8 mouse cellular contexts compared by ENCODE assay signal in the genomic region with DNA sequence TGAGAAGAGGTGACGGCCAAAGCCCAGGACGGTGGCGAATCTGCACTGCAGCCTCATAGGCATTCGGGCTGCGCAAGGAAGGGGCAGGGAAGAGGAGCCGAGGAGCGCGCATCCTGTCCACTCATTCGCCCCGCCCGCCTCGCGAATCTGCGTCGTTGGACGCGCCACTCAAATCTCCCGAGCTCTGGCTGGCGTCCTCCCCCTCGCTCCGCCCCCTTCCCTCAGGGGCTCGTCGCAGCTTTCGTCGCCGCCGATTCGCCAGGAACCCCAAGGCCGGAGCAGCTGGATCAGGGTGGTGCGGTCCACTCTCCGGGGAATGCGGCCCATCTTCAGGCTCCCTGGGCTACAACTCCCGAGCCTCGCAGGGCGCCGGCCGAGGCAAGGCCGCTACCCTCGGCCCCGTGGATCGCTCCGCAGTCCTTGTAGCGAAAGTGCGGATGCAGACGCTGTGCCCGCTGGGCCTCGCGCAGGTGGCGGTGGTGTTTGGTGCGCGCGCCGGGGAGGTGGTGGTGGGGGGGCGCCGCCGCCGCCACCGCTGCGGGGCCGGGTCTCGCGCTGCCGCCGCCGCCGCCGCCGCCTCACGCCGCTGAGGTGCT. TPM values are rescaled to one million over a fixed set of nuclear protein-coding genes. Genes with fewer than 3 reads are reported as not detected.
A peak's percentile ranks its signal among the peaks of the same experiment; 100 is the strongest.
DNase-seq lines count a peak whose midpoint lies in the region; ATAC-seq and TF ChIP-seq lines count a peak whose summit lies in the region.

No protein-coding gene starts in this region.

- peak; percentile 94 for ATAC-seq in lung, postnatal 0 days

- H3K27me3 ChIP-seq in MEL (ENCODE audit: control insufficient read depth in 1 of 2, insufficient read depth in 2 of 2, low read length in 2 of 2): no peaks in the 10 kb centered on the region
- H3K27me3 ChIP-seq in cerebellum, adult 2 months (ENCODE audit: control insufficient read depth, insufficient read depth, low read length): no peaks in the 10 kb centered on the region
- H3K27me3 ChIP-seq in hindbrain, embryonic 10.5 days (ENCODE audit: insufficient read depth, poor library complexity, severe bottlenecking): no peaks in the 10 kb centered on the region
- no peaks in the 10 kb centered on the region for H3K27me3 ChIP-seq in lung, postnatal 0 days (replicated peaks; ENCODE audit: insufficient read depth, low read length)

- H3K9ac ChIP-seq in MEL (ENCODE audit: control insufficient read depth, low read depth, low read length, poor library complexity, severe bottlenecking): peak overlapping the region; percentile 95
- peak overlapping the region; percentile 83 for H3K9ac ChIP-seq in lung, postnatal 0 days (replicated peaks; ENCODE audit: low read depth)

- peaks cover 0 to 12% of the 10 kb centered on the region in 2 experiments; a peak in 3 of 4 replicates for H3K4me1 ChIP-seq in MEL (ENCODE audit: control insufficient read depth in 1 of 2, insufficient read depth in 2 of 2, low read length in 2 of 2)
- peaks cover 5% of the 10 kb centered on the region; the same call in 1 of the 2 replicates for H3K4me1 ChIP-seq in cerebellum, adult 2 months (ENCODE audit: control insufficient read depth, insufficient read depth, low read length)
- H3K4me1 ChIP-seq in hindbrain, embryonic 10.5 days (replicated peaks): peaks cover 29% of the 10 kb centered on the region
- no peaks in the 10 kb centered on the region for H3K4me1 ChIP-seq in lung, postnatal 0 days (ENCODE audit: insufficient read depth, low read depth, low read length)

- peaks cover 23 to 30% of the 10 kb centered on the region in 2 experiments for H3K36me3 ChIP-seq in MEL (ENCODE audit: control insufficient read depth in 1 of 2, insufficient read depth in 2 of 2, low read length in 2 of 2)
- peaks cover 36% of the 10 kb centered on the region for H3K36me3 ChIP-seq in hindbrain, embryonic 10.5 days
- peaks cover 16% of the 10 kb centered on the region; the same call in 1 of the 2 replicates for H3K36me3 ChIP-seq in lung, postnatal 0 days (ENCODE audit: insufficient read depth, low read length)

- peak overlapping the region; percentile 87 for H3K27ac ChIP-seq in MEL (ENCODE audit: control insufficient read depth, low read depth, low read length)
- peak overlapping the region; percentile 100 for H3K27ac ChIP-seq in cerebellum, adult 2 months (ENCODE audit: insufficient read depth, low read length)
- H3K27ac ChIP-seq in hindbrain, embryonic 10.5 days: peak overlapping the region; percentile 100
- H3K27ac ChIP-seq in lung, postnatal 0 days (ENCODE audit: low read length): peak overlapping the region; percentile 98

- peak overlapping the region; percentile 83 for H3K4me2 ChIP-seq in lung, postnatal 0 days (replicated peaks; ENCODE audit: low read depth, low read length)

- H3K79me2 ChIP-seq in MEL (ENCODE audit: control insufficient read depth, insufficient read depth, low read length, poor library complexity): peaks cover 19% of the 10 kb centered on the region

- no peak for TF ChIP-seq RAD21 in MEL (IDR thresholded peaks at IDR 0.05; ENCODE audit: low read depth, low read length)

- peak in 1 of 2 experiments; percentile 40; a peak in 2 of 4 replicates for TF ChIP-seq POLR2A in MEL (IDR thresholded peaks at IDR 0.05; ENCODE audit: control insufficient read depth in 1 of 2, insufficient read depth in 1 of 2, low read depth in 1 of 2, low read length in 2 of 2, poor library complexity in 1 of 2)
- TF ChIP-seq POLR2A in cerebellum, adult 2 months (IDR thresholded peaks at IDR 0.05; ENCODE audit: borderline replicate concordance, insufficient read depth, low read length): no peak; the same call in 1 of the 2 replicates

- DNase-seq in MEL (ENCODE audit: low read depth, low spot score): peak; percentile 98
- peak; percentile 98 for DNase-seq in cerebellum, adult 2 months
- DNase-seq in forelimb bud, embryonic 11.5 days (ENCODE audit: low read depth, low spot score): peak; percentile 95
- DNase-seq in hindbrain, embryonic 10.5 days (ENCODE audit: low spot score): peak; percentile 95
- DNase-seq in layer of hippocampus, adult 9-11 months: peak; percentile 96
- DNase-seq in lung, postnatal 0 days (ENCODE audit: low spot score): peak; percentile 99
- DNase-seq in ovary, postnatal 14 days (ENCODE audit: low spot score): peak; percentile 94
- peak; percentile 97 for DNase-seq in thymus, postnatal 14 days

- TF ChIP-seq EP300 in MEL (IDR thresholded peaks at IDR 0.05; ENCODE audit: low read depth in 1 of 2, low read length in 2 of 2): no peak
- no peak for TF ChIP-seq EP300 in lung, postnatal 0 days (IDR thresholded peaks at IDR 0.05)

- WGBS in cerebellum, adult 2 months: under 1% methylated on average over 69 of the region's 70 CpGs
- WGBS in hindbrain, embryonic 10.5 days: under 1% methylated on average over 70 of the region's 70 CpGs
- 1% methylated on average over 46 of the region's 70 CpGs for WGBS in lung, postnatal 0 days

- TF ChIP-seq CTCF in MEL (IDR thresholded peaks at IDR 0.05 in 2 of 3, conservative IDR thresholded peaks at IDR 0.05 in 1 of 3; ENCODE audit: control insufficient read depth in 1 of 3, insufficient read depth in 1 of 3, low read depth in 2 of 3, low read length in 3 of 3, poor library complexity in 1 of 3, severe bottlenecking in 1 of 3): no peak
- no peak for TF ChIP-seq CTCF in cerebellum, adult 2 months (IDR thresholded peaks at IDR 0.05; ENCODE audit: borderline replicate concordance, insufficient read depth, low read depth, low read length)
- no peak for TF ChIP-seq CTCF in lung, postnatal 0 days (IDR thresholded peaks at IDR 0.05)

- H3K9me3 ChIP-seq in MEL (replicated peaks; ENCODE audit: insufficient read depth, low read length): no peaks in the 10 kb centered on the region
- no peaks in the 10 kb centered on the region for H3K9me3 ChIP-seq in hindbrain, embryonic 10.5 days
- H3K9me3 ChIP-seq in lung, postnatal 0 days (ENCODE audit: low read length): no peaks in the 10 kb centered on the region

- H3K4me3 ChIP-seq in MEL (ENCODE audit: control insufficient read depth in 1 of 2, insufficient read depth in 1 of 2, low read depth in 2 of 2, low read length in 2 of 2): peak overlapping the region; percentile 59 to 83
- peak overlapping the region; percentile 93 for H3K4me3 ChIP-seq in cerebellum, adult 2 months (replicated peaks; ENCODE audit: insufficient read depth, low read depth, low read length)
- H3K4me3 ChIP-seq in hindbrain, embryonic 10.5 days: peak overlapping the region; percentile 94
- H3K4me3 ChIP-seq in lung, postnatal 0 days (ENCODE audit: low read depth, low read length): peak overlapping the region; percentile 95

TF ChIP-seq in MEL, 35 proteins besides CTCF, POLR2A, EP300 and RAD21 (continues in another document):
- TF ChIP-seq MYC (IDR thresholded peaks at IDR 0.05; ENCODE audit: low read depth, low read length): 0 out of 2 replicates have a peak, but pooled peaks have one; percentile 19
- TF ChIP-seq MEF2A (IDR thresholded peaks at IDR 0.05; ENCODE audit: extremely low read depth, insufficient replicate concordance, low read depth, low read length, poor library complexity, severe bottlenecking): no peak
- no peak for TF ChIP-seq E2F4 (IDR thresholded peaks at IDR 0.05; ENCODE audit: borderline replicate concordance, low read depth, low read length)
- TF ChIP-seq BHLHE40 (IDR thresholded peaks at IDR 0.05; ENCODE audit: borderline replicate concordance, low read depth, low read length): peak; percentile 68
- no peak for TF ChIP-seq UBTF (IDR thresholded peaks at IDR 0.05; ENCODE audit: borderline replicate concordance, insufficient read depth, low read depth, low read length)
- no peak for TF ChIP-seq POLR2AphosphoS5 (IDR thresholded peaks at IDR 0.05; ENCODE audit: borderline replicate concordance, low read depth, low read length)

RNA-seq across cellular contexts. Expression of a gene that starts 0.5 kb away (rescaled TPM):
- 9.2 and 10.3 TPM in 2 replicates for total RNA-seq in MEL (2012; rRNA removed)
- 10 to 100 TPM in 1 of 2 experiments, not detected in 1; 55.9 TPM for polyA plus RNA-seq in MEL (2012; ENCODE audit: insufficient read depth in 1 of 2, insufficient read length in 2 of 2, low read depth in 1 of 2, low replicate concordance in 2 of 2, missing spikeins in 1 of 2)
- polyA plus RNA-seq in cerebellum, adult 2 months (2012; rRNA removed): 23.1 and 25.5 TPM in 2 replicates
- polyA plus RNA-seq in hindbrain, embryonic 10.5 days (2016; fragmentation: Nextera tagmentation; extraction: Ambion mirVana): 16.5 and 18.7 TPM in 2 replicates
- 10.5 and 11.0 TPM in 2 replicates for polyA plus RNA-seq in lung, postnatal 0 days (2015; fragmentation: Nextera tagmentation; extraction: Ambion mirVana)

RNA-seq across cellular contexts. Expression of a gene that starts 7.4 kb away (rescaled TPM):
- total RNA-seq in MEL (2012; rRNA removed): 31.4 and 37.5 TPM in 2 replicates
- polyA plus RNA-seq in MEL (2012; ENCODE audit: insufficient read depth in 1 of 2, insufficient read length in 2 of 2, low read depth in 1 of 2, low replicate concordance in 2 of 2, missing spikeins in 1 of 2): 10 to 100 TPM in 1 of 2 experiments, not detected in 1; 47.2 TPM
- 24.1 and 26.1 TPM in 2 replicates for polyA plus RNA-seq in cerebellum, adult 2 months (2012; rRNA removed)
- polyA plus RNA-seq in hindbrain, embryonic 10.5 days (2016; fragmentation: Nextera tagmentation; extraction: Ambion mirVana): 10.3 and 11.9 TPM in 2 replicates
- polyA plus RNA-seq in lung, postnatal 0 days (2015; fragmentation: Nextera tagmentation; extraction: Ambion mirVana): 38.5 and 42.8 TPM in 2 replicates

RNA-seq across cellular contexts. Expression of a gene that starts 8.4 kb away (rescaled TPM):
- total RNA-seq in MEL (2012; rRNA removed): 0.73 and 0.88 TPM in 2 replicates
- polyA plus RNA-seq in MEL (2012; ENCODE audit: insufficient read depth in 1 of 2, insufficient read length in 2 of 2, low read depth in 1 of 2, low replicate concordance in 2 of 2, missing spikeins in 1 of 2): 1 to 10 TPM in 1 of 2 experiments, not detected in 1; 1.3 TPM
- polyA plus RNA-seq in cerebellum, adult 2 months (2012; rRNA removed): 0.46 and 0.47 TPM in 2 replicates
- not detected in 2 replicates for polyA plus RNA-seq in hindbrain, embryonic 10.5 days (2016; fragmentation: Nextera tagmentation; extraction: Ambion mirVana)
- polyA plus RNA-seq in lung, postnatal 0 days (2015; fragmentation: Nextera tagmentation; extraction: Ambion mirVana): not detected in 2 replicates

RNA-seq across cellular contexts. Expression of a gene that starts 23.4 kb away (rescaled TPM):
- total RNA-seq in MEL (2012; rRNA removed): 0.59 and 1.4 TPM in 2 replicates
- polyA plus RNA-seq in MEL (2012; ENCODE audit: insufficient read depth in 1 of 2, insufficient read length in 2 of 2, low read depth in 1 of 2, low replicate concordance in 2 of 2, missing spikeins in 1 of 2): under 1 TPM in 1 of 2 experiments, not detected in 1; 0.75 TPM
- 30.4 and 39.6 TPM in 2 replicates for polyA plus RNA-seq in cerebellum, adult 2 months (2012; rRNA removed)
- polyA plus RNA-seq in hindbrain, embryonic 10.5 days (2016; fragmentation: Nextera tagmentation; extraction: Ambion mirVana): 7.4 and 7.8 TPM in 2 replicates
- polyA plus RNA-seq in lung, postnatal 0 days (2015; fragmentation: Nextera tagmentation; extraction: Ambion mirVana): 52.8 and 55.8 TPM in 2 replicates

RNA-seq across cellular contexts. Expression of a gene that starts 32.6 kb away (rescaled TPM):
- 37.7 and 46.7 TPM in 2 replicates for total RNA-seq in MEL (2012; rRNA removed)
- polyA plus RNA-seq in MEL (2012; ENCODE audit: insufficient read depth in 1 of 2, insufficient read length in 2 of 2, low read depth in 1 of 2, low replicate concordance in 2 of 2, missing spikeins in 1 of 2): 10 to 100 TPM in 1 of 2 experiments, not detected in 1; 58.3 TPM
- polyA plus RNA-seq in cerebellum, adult 2 months (2012; rRNA removed): 35.2 and 37.8 TPM in 2 replicates
- 8.6 and 8.9 TPM in 2 replicates for polyA plus RNA-seq in hindbrain, embryonic 10.5 days (2016; fragmentation: Nextera tagmentation; extraction: Ambion mirVana)
- 1.6 TPM in 2 replicates for polyA plus RNA-seq in lung, postnatal 0 days (2015; fragmentation: Nextera tagmentation; extraction: Ambion mirVana)

Comparison
In these comparisons a context has a peak if more than half of its experiments do, and no peak if none do; other contexts are left out.
1. Peak in every context shown above with its lines: DNase-seq, ATAC-seq, H3K4me3 ChIP-seq and H3K27ac ChIP-seq.